Mouse (Mus musculus): ENCODE data around the gene Muc16.

DNA sequence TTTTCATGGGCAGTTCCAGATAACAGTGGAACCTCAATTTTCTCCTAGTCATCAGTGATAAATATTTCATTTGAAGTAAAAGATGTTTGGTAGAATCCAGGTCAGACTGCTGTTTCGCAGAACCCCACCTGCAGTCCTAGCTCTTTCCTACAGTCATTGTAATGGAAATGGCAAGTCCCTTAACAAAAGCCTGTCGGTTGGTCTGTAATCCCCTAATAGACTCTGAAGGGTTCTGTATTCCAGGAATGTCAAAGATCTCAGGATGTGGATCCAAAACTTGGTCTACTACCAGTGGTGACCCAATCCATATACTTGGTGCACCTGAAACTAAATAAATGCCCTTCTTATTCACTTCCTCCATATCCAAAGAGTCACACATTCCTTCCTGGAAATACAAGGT is 76.0 kb downstream of the Muc16 start:
- TF ChIP-seq GATA1 (IDR thresholded peaks at IDR 0.05; ENCODE audit: borderline replicate concordance, low read length) (no peak), FLI1 (IDR thresholded peaks at IDR 0.05; ENCODE audit: low read length) (no peak)

Data from megakaryocyte, embryonic 14.5 days (primary cell).